In the genomic region with DNA sequence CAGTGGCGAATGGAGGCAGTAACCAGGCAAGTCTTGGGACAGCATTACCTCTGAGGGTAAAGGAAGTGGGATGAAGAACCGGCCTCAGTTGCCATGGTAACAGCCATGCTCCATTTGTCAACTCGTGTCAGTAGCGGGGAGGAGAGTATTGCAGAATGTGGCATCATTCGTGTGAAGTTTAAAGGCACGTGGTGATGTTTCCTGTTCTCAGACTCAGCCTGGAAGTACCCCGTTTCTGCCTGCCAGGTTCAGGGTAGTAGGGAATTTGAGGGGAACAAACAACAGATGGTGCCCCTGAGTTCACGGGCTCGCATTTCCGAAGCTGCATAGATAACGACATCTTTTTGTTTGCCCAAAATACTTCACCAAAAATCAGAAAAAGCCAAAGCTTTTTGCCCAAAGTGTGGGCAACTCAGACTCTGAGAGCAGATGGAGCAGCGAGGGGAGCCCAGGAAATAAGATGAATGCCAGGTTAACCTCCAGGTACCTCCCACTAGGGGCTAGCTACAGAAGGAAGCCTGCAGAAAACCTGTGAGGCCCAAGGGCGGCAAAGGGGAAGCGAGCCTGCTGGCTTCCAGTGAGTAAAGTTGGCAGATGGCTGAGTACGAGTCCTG, we compare ENCODE assay signal across 9 mouse cellular contexts. TPM values are rescaled to one million over a fixed set of nuclear protein-coding genes. Genes with fewer than 3 reads are reported as not detected.
DNase-seq lines count a peak whose midpoint lies in the region; ATAC-seq lines count a peak whose summit lies in the region.
"Had no signal": no experiment of that assay in that cellular context is flagged by ENCODE, and none has a peak within 500 bp of the region (broad histone marks: within the 10 kb centered on the region; RNA-seq: fewer than 3 reads in every experiment).

No protein-coding gene starts in this region.

- peak; percentile 92 for ATAC-seq in granulocyte monocyte progenitor cell, adult 5-6 weeks (replicated peaks; ENCODE audit: poor library complexity, severe bottlenecking)
- ATAC-seq in midbrain, embryonic 15.5 days (replicated peaks): peak; percentile 88
- ATAC-seq in intestine, embryonic 15.5 days: no peak

- no peak overlapping the region for H3K4me3 ChIP-seq in midbrain, embryonic 15.5 days
- H3K4me3 ChIP-seq in intestine, embryonic 15.5 days (replicated peaks): no peak overlapping the region

- H3K4me2 ChIP-seq in midbrain, embryonic 15.5 days: peak overlapping the region; percentile 30
- H3K4me2 ChIP-seq in intestine, embryonic 15.5 days (replicated peaks): no peak overlapping the region

- peaks cover 22% of the 10 kb centered on the region for H3K4me1 ChIP-seq in midbrain, embryonic 15.5 days
- H3K4me1 ChIP-seq in intestine, embryonic 15.5 days (replicated peaks): 0 out of 2 replicates have a peak, but pooled peaks cover 5% of the 10 kb centered on the region

- peak; percentile 17 to 23 for DNase-seq in spleen, adult 18-20 months
- DNase-seq in spleen, postnatal 14 days (ENCODE audit: low spot score in 2 of 2): no peak
- DNase-seq in cerebellum, postnatal 14 days: peak; percentile 88 to 92
- peak; percentile 41 to 63 for DNase-seq in left cerebral cortex, postnatal 10 days (ENCODE audit: extremely low spot score in 1 of 2, low spot score in 2 of 2)
- peak; percentile 68 for DNase-seq in thymus, postnatal 4 days

- H3K9me3 ChIP-seq in midbrain, embryonic 15.5 days: no peaks in the 10 kb centered on the region
- H3K9me3 ChIP-seq in intestine, embryonic 15.5 days: no peaks in the 10 kb centered on the region

- WGBS in midbrain, embryonic 15.5 days: 16% methylated on average over 15 of the region's 15 CpGs
- WGBS in intestine, embryonic 15.5 days: 24% methylated on average over 15 of the region's 15 CpGs

- intact Hi-C loops in left cerebral cortex, postnatal 10 days (cut with DNase I): no loop called here

- H3K27ac ChIP-seq in midbrain, embryonic 15.5 days: 0 out of 2 replicates have a peak overlapping the region, but pooled peaks have one; percentile 15
- H3K27ac ChIP-seq in intestine, embryonic 15.5 days: no peak overlapping the region

- no peak overlapping the region for H3K9ac ChIP-seq in midbrain, embryonic 15.5 days
- H3K9ac ChIP-seq in intestine, embryonic 15.5 days: no peak overlapping the region

- no peaks in the 10 kb centered on the region for H3K36me3 ChIP-seq in midbrain, embryonic 15.5 days (replicated peaks)
- H3K36me3 ChIP-seq in intestine, embryonic 15.5 days: no peaks in the 10 kb centered on the region

- H3K27me3 ChIP-seq in midbrain, embryonic 15.5 days (replicated peaks): 0 out of 2 replicates have a peak, but pooled peaks cover 3% of the 10 kb centered on the region
- H3K27me3 ChIP-seq in intestine, embryonic 15.5 days (replicated peaks): no peaks in the 10 kb centered on the region

RNA-seq across cellular contexts. Expression of a gene that starts 50.3 kb away (rescaled TPM):
- not detected in 2 replicates for total RNA-seq in granulocyte monocyte progenitor cell, adult 5-6 weeks (2014; fragmentation: Nextera tagmentation)
- not detected in 2 replicates for total RNA-seq in granulocyte monocyte progenitor cell, adult 5-6 weeks (2017)
- not detected for total RNA-seq in left cerebral cortex, postnatal 10 days (2021)
- polyA plus RNA-seq in midbrain, embryonic 15.5 days (2015; fragmentation: Nextera tagmentation; extraction: Ambion mirVana): not detected in 2 replicates
- polyA plus RNA-seq in intestine, embryonic 15.5 days (2015; fragmentation: Nextera tagmentation; extraction: Ambion mirVana): not detected in 2 replicates
- polyA plus RNA-seq: cortical plate, adult 2 months had no signal

RNA-seq across cellular contexts. Expression of a gene that starts 56.3 kb away (rescaled TPM):
- 32.0 and 38.7 TPM in 2 replicates for total RNA-seq in granulocyte monocyte progenitor cell, adult 5-6 weeks (2014; fragmentation: Nextera tagmentation)
- total RNA-seq in granulocyte monocyte progenitor cell, adult 5-6 weeks (2017): 39.4 and 55.3 TPM in 2 replicates
- total RNA-seq in left cerebral cortex, postnatal 10 days (2021): 10 to 100 TPM; 42.8 to 45.6 TPM
- polyA plus RNA-seq in midbrain, embryonic 15.5 days (2015; fragmentation: Nextera tagmentation; extraction: Ambion mirVana): 7.7 and 9.0 TPM in 2 replicates
- 9.5 and 9.7 TPM in 2 replicates for polyA plus RNA-seq in intestine, embryonic 15.5 days (2015; fragmentation: Nextera tagmentation; extraction: Ambion mirVana)

Comparison
In these comparisons a context has a peak if more than half of its experiments do, and no peak if none do; other contexts are left out.
1. DNase-seq: peak in spleen, adult 18-20 months (2 of 2), cerebellum, postnatal 14 days (2 of 2), left cerebral cortex, postnatal 10 days (2 of 2) and thymus, postnatal 4 days (single experiment); none in spleen, postnatal 14 days (0 of 2).